Mouse (Mus musculus): ENCODE data around the gene Hsp90aa1. TPM values are rescaled to one million over a fixed set of nuclear protein-coding genes. Genes with fewer than 3 reads are reported as not detected.
"Not testable (repeated sequence)": the region's sequence is repeated elsewhere in the genome, so short reads cannot be mapped to it uniquely, and the experiment has no call there.

Hsp90aa1 gene
- polyA plus RNA-seq, 1 experiment = 462 TPM

DNA sequence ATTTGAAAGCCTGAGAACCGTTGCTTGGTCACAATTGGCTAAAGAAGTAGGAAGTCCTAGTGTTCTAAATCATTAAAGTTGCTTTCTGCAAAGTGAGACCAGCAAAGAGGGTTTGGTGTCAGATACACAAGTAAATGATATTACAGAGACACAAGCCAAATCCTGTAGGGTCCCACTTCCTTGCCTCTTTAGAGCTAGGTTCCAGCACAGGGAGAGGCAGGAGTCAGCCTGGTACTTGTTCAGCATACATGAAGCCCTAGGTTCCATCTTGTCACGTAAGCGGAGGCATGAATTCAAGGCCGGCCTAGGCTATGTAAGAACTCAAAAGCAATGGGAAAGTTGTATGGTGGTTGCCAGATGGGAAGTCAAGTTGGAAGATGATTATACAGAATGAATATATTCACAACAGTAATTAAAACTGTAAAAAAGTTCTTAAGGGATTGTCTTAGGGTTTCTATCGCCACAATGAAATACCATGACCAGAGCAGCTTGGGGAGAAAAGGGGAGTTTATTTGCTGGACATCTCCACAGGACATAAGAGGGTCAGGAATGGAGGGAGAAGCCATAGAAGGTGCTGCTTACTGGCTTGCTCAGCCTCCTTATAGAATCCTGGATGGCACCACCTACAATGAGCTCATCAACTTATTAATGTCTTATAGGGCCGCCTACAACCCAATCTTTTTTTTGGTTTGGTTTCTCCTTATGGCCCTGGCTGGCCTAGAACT is 12.4 kb downstream of the Hsp90aa1 start:
- Histone ChIP-seq H3K4me1 (ENCODE audit: control insufficient read depth, insufficient read depth, insufficient read length, low read length) (peaks cover 7% of the 10 kb centered on the region), H3K4me3 (ENCODE audit: insufficient read depth, low read depth, low read length) (no peak overlapping the region), H3K27ac (replicated peaks; ENCODE audit: low read depth, low read length) (no peak overlapping the region)

DNA sequence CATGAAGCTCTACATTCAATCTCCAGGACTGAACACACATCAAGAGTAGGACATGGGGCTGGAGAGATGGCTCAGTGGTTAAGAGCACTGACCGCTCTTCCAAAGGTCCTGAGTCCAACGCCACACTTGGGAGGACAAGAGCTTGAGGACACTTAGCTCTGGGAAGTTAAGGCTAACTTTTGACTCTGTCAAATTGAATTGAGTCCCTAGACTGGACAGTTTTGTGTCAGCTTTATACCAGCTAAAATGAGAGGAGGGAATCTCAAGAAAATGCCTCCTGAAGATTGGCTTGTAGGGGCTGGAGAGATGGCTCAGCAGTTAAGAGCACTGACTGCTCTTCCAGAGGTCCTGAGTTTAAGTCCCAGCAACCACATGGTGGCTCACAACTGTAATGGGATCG is 13.6 kb downstream of the Hsp90aa1 start:
- H3K4me3 ChIP-seq (ENCODE audit: insufficient read depth, low read depth, low read length); H3K27ac ChIP-seq (replicated peaks; ENCODE audit: low read depth, low read length); H3K4me1 ChIP-seq (ENCODE audit: control insufficient read depth, insufficient read depth, insufficient read length, low read length): not testable (repeated sequence)

DNA sequence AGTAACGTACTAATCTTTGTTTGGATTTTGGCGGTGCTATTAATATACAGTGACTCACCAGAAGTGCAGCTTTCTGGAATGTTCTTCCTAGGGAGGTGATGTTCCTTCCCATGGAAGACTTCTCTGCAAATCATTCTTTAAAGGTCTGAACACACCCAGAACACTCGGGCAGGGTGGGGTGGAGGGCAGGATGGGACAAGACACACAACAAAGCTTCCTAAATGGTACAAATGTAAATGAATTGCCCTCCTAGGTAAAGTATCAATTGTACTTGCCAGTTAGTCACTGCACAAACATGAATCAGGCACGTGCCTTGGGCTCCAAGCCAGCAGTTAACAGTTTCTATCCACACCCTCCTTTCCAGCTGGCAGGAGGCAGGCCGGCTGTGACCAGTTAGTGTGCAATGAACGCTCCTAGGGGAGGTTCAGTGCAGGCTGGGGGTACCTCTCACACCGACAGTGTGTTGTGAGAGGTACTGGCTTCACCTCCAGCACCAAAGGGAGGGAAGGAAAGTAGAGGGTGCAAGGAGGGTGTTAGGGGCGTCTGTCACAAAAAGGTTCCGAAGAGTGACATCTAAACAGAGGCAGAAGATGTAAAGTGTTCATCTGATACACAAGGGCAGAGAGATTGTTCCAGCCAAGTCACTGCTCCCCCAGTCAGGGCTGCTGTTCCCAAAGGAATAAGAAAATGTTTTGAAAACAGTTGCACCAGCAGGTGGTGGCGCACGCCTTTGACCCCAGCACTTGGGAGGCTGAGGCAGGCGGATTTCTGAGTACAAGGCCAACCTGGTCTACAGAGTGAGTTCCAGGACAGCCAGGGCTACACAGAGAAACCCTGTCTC is 14.4 kb downstream of the Hsp90aa1 start:
- Histone ChIP-seq H3K4me3 (ENCODE audit: insufficient read depth, low read depth, low read length) (no peak overlapping the region), H3K4me1 (ENCODE audit: control insufficient read depth, insufficient read depth, insufficient read length, low read length) (peaks cover 7% of the 10 kb centered on the region), H3K27ac (replicated peaks; ENCODE audit: low read depth, low read length) (peak overlapping the region; percentile 49)

DNA sequence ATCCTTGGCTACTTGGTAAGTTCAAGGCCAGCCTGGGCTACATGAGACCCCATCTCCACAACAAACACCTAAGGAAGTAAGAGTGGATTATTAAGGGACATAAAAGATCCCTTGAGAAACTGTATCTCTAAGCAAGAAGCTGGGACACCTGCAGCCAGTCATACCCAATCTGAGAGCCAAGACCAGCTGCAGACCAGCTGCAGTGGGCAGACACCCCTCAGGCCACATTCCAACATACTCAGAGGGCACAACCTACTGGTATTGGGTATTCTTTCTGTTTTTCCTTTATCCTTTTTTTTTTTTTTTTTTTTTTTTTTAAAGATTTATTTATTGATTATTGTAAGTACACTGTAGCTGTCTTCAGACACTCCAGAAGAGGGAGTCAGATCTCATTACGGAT is 18.9 kb downstream of the Hsp90aa1 start:
- Histone ChIP-seq H3K4me3 (ENCODE audit: insufficient read depth, low read depth, low read length) (no peak overlapping the region), H3K4me1 (ENCODE audit: control insufficient read depth, insufficient read depth, insufficient read length, low read length) (peaks cover 7% of the 10 kb centered on the region), H3K27ac (replicated peaks; ENCODE audit: low read depth, low read length) (no peak overlapping the region)

DNA sequence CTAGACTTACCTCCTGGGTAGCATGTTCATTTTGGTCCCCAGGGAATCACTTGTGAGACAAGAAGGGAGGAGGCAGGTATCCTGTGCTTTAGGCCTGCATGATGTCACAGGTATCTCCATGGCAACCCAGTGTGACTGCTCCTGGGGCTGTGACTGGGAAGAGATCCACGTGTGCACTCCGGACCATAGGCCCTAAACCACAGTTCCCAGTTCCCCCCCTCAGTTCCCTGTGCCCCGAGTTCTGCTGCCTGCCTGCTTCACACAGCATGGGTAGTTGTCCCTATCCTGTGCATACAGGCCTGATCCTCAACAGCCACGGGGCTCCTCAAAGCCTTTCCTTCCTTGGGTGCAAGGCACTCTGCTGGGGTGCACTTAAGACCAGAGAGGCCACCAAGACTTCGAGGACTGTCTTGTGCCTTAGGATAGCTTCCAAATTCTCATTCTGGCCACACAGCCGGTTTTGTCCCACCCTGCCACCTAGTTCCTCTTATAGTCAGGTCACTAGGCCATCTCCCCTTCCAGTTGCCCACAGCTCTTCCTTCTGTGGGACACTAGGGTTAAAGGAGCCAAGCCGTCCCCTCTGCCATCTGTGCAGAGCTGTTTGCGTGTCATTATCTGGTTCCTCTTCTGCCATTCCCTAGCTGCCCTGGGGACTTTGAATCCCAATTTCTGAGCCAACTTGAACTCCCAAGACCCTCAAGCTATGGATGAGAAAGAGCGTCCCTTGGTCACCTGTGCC is 19.8 kb downstream of the Hsp90aa1 start, which contains the start of gene 1700001K19Rik:
Gene 1700001K19Rik, minus strand, starts transcription at position 59 of the 739 bp plus-strand sequence.
- no peak within 1 kb of the TSS for H3K4me3 ChIP-seq (ENCODE audit: insufficient read depth, low read depth, low read length)
- H3K4me1 ChIP-seq (ENCODE audit: control insufficient read depth, insufficient read depth, insufficient read length, low read length) = no peaks in the 10 kb centered on the region; the same call in 1 of the 2 replicates
- H3K27ac ChIP-seq (replicated peaks; ENCODE audit: low read depth, low read length) = no peak within 1 kb of the TSS

DNA sequence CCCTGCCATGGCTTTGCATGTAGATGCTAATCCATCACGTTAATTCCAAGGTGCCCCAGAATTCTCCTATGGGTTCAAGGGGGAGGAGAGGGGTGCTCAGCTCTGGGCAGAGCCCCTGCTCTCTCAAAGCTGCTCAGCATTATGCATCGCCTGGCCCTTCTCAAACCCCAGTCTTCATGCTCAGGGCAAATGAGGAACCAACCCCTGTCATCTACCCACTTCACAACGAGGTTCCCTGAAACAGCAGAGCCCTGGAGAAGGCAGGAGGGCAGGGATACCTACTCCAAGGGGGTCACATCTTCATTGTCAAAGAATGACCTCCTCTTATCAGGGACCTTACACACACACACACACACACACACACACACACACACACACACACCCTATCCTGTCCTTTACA is 20.6 kb downstream of the Hsp90aa1 start:
- H3K27ac ChIP-seq (replicated peaks; ENCODE audit: low read depth, low read length) = no peak overlapping the region
- H3K4me3 ChIP-seq (ENCODE audit: insufficient read depth, low read depth, low read length) = no peak overlapping the region
- H3K4me1 ChIP-seq (ENCODE audit: control insufficient read depth, insufficient read depth, insufficient read length, low read length) = no peaks in the 10 kb centered on the region; the same call in 1 of the 2 replicates

DNA sequence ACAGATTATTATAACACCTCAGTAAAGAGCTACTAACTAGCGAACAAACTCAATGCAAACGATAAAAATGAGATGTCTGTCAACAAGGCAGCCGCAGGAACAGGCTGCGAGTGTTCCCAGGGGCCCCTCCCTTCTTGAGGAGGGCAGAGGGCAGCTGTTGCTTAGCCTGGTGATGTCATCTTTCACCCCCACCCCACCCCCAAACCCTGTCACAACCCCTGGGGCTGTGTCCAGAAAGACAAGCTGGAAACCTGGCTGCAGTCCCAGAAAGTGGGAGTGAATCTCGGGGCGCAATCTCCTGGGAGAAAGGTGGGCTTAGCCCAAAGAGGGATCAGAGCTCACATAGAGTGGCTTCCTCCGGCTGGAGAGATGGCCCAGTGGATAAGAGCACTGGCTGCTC is 21.3 kb downstream of the Hsp90aa1 start:
- no peak overlapping the region for H3K4me3 ChIP-seq (ENCODE audit: insufficient read depth, low read depth, low read length)
- no peak overlapping the region for H3K27ac ChIP-seq (replicated peaks; ENCODE audit: low read depth, low read length)
- H3K4me1 ChIP-seq (ENCODE audit: control insufficient read depth, insufficient read depth, insufficient read length, low read length) = no peaks in the 10 kb centered on the region; the same call in 1 of the 2 replicates

DNA sequence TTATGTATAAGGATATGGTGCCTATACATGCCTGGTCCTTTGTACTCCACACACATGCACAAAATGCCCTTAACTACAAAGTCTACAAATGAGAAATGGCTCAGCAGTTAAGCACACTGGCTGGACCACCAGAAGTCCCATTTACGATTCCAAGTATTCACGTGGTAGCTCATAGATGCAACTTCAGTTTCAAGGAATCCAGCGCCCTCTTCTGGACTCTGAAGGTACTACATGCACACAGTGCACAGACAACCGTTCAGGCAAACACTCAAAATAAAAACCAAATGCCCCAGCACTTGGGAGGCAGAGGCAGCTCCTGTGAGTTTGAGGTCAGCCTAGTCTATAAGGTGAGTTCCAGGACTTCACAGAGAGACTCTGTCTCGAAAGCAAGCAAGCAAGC is 28.3 kb downstream of the Hsp90aa1 start:
- no peaks in the 10 kb centered on the region for H3K4me1 ChIP-seq (ENCODE audit: control insufficient read depth, insufficient read depth, insufficient read length, low read length)
- no peak overlapping the region for H3K4me3 ChIP-seq (ENCODE audit: insufficient read depth, low read depth, low read length)
- H3K27ac ChIP-seq (replicated peaks; ENCODE audit: low read depth, low read length) = no peak overlapping the region

DNA sequence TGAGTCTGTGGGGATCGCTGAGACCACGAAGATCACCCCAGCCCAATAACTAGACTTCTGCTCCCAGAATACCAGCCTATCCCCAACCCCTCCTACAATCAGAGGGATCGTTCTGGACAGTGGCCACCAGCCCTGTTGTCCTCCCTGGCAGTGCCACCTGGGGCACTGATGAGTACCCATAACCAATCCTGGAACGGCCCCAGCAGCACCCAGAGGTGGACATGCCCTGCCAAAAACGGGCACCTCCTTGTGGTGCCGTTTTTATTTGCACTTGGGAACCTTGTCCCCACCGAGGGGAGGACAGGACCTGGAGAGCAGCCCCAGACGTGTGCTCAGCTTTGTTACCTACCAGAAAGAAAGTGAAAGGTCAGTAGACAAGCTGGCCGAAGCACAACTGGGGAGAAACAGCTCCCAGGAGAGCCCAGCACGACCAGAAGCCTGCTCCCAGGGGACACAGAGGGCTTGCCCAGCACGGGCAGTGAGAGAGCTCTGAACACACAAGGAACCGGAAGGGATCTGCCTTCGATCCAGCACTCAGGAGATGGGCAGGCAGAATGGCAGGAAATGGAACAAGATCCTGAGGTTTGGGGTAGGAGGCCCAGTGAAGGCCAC is 35.0 kb downstream of the Hsp90aa1 start:
- no peak overlapping the region for H3K4me3 ChIP-seq (ENCODE audit: insufficient read depth, low read depth, low read length)
- 0 out of 2 replicates have a peak overlapping the region, but pooled peaks have one; percentile 9 for H3K27ac ChIP-seq (replicated peaks; ENCODE audit: low read depth, low read length)
- H3K4me1 ChIP-seq (ENCODE audit: control insufficient read depth, insufficient read depth, insufficient read length, low read length) = no peaks in the 10 kb centered on the region

DNA sequence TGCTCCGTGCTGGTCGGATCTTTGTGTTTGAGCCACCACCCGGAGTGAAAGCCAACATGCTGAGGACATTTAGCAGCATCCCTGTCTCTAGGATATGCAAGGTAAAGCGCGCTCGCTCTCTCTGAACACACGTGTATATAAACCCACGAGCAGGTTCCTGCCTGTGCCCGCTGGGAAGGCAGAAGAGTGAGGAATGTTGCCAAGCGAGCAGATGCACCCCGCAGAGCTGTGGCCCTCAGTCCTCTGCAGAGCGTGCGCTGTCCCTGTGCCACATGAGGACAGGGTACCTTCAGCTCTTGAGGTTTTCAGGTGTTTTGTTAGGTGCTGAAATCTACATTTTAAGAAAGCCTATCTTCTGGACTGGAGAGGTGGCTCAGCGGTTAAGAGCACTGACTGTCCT is 40.8 kb downstream of the Hsp90aa1 start:
- Histone ChIP-seq H3K4me3 (ENCODE audit: insufficient read depth, low read depth, low read length) (no peak overlapping the region), H3K27ac (replicated peaks; ENCODE audit: low read depth, low read length) (no peak overlapping the region), H3K4me1 (ENCODE audit: control insufficient read depth, insufficient read depth, insufficient read length, low read length) (no peaks in the 10 kb centered on the region)

DNA sequence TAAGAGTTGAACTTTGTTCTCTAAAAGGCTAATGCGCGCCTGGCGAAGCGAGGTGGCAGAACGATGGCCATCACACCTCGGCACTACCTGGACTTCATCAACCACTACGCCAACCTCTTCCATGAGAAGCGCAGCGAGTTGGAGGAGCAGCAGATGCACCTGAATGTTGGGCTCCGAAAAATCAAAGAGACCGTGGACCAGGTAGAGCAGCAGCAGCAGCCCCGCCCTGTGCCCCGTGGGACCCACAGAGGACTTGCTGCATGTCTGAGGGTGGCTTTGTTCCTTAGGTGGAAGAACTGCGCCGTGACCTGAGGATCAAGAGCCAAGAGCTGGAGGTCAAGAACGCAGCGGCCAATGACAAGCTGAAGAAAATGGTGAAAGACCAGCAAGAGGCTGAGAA is 51.1 kb downstream of the Hsp90aa1 start:
- no peak overlapping the region for H3K4me3 ChIP-seq (ENCODE audit: insufficient read depth, low read depth, low read length)
- H3K4me1 ChIP-seq (ENCODE audit: control insufficient read depth, insufficient read depth, insufficient read length, low read length) = no peaks in the 10 kb centered on the region
- no peak overlapping the region for H3K27ac ChIP-seq (replicated peaks; ENCODE audit: low read depth, low read length)

DNA sequence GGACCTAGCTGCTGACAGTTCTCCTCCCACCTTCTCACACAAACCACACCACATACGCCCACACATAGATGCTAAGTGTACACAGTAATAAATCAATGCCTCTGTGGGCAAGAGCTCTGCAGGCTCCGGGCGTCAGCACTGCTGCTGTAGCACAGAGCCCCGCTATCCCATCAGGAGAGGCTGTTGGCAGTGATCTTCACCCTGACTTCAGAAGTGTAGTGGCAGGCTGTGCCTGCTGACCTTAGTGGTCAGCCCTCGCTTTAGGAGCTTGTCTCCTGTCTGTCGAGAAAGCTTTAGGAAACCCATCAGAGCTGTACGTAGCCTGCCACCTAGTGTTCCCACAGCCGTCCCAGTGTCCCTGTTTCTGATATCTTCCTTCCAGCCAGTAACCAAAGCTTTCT is 52.3 kb downstream of the Hsp90aa1 start:
- Histone ChIP-seq H3K4me3 (ENCODE audit: insufficient read depth, low read depth, low read length) (no peak overlapping the region), H3K27ac (replicated peaks; ENCODE audit: low read depth, low read length) (no peak overlapping the region), H3K4me1 (ENCODE audit: control insufficient read depth, insufficient read depth, insufficient read length, low read length) (no peaks in the 10 kb centered on the region)
